Mouse (Mus musculus): Measurements from ENCODE around the gene Tcte2.

DNA sequence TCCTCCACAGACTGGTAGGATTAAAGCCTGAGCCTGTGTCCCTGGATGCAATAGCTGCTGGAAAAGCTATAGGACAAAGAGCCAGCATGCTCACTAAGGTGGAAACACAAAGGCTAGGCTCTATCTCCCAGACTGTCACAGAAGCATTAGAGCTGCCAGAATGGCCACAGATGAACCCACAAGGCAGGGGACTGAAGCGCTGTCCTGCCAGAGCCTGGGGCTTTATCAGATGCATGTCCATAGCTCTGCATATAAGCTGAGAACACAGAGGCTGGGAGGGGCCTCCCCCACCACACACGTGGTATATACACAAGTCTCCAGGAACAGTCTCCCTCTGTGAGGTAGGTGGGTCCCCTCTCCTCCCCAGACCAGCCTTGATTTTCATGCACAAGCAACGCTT, 94.6 kb downstream of the Tcte2 start:
- no peak for TF ChIP-seq POLR2A (IDR thresholded peaks at IDR 0.05; ENCODE audit: borderline replicate concordance, extremely low read depth, insufficient read depth, insufficient read length, poor library complexity, severe bottlenecking)
- TF ChIP-seq CTCF (IDR thresholded peaks at IDR 0.05; ENCODE audit: borderline replicate concordance, extremely low read depth, insufficient read depth, insufficient read length) = no peak

Measured in brain, embryonic 14.5 days (tissue).